Mouse (Mus musculus): ENCODE data around the gene Cryz. TPM values are rescaled to one million over a fixed set of nuclear protein-coding genes. Genes with fewer than 3 reads are reported as not detected.

Gene Cryz
- polyA plus RNA-seq, 1 experiment from 2014 or later: 55.6 TPM

DNA sequence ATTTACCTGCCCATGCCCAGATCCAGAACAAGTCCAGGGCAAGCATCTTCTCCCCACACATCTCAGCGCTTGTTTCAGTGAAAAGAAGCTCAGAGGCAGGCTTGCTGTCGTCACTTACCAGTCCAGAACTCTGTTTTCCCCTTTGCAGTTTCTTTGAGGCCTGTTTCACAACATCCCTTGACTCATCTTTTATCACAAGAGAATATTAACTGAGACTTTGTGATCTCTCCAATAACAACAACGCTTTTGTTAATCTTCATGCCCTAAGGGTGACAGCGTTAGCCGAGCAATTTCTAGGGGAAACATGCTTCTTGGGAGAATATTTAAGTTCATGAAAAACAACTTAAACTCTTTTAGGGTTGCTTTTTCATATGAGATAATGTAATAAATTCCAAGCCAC, 59.2 kb downstream of the Cryz start:
- 89% methylated on average over 5 of the region's 5 CpGs for WGBS
- Histone ChIP-seq H3K36me3 (ENCODE audit: control insufficient read depth, insufficient read depth) (no peaks in the 10 kb centered on the region), H3K4me3 (ENCODE audit: low read depth, low read length) (no peak overlapping the region), H3K4me1 (replicated peaks; ENCODE audit: control insufficient read depth, insufficient read depth, low read length) (no peaks in the 10 kb centered on the region), H3K4me2 (replicated peaks; ENCODE audit: low read depth) (no peak overlapping the region), H3K27me3 (replicated peaks; ENCODE audit: control insufficient read depth, insufficient read depth, low read length) (no peaks in the 10 kb centered on the region), H3K9me3 (ENCODE audit: control insufficient read depth) (no peaks in the 10 kb centered on the region), H3K27ac (ENCODE audit: low read depth, low read length) (no peak overlapping the region), H3K9ac (ENCODE audit: low read depth, low read length) (no peak overlapping the region)
- ATAC-seq: no peak
- TF ChIP-seq CTCF (IDR thresholded peaks at IDR 0.05; ENCODE audit: low read depth): no peak

DNA sequence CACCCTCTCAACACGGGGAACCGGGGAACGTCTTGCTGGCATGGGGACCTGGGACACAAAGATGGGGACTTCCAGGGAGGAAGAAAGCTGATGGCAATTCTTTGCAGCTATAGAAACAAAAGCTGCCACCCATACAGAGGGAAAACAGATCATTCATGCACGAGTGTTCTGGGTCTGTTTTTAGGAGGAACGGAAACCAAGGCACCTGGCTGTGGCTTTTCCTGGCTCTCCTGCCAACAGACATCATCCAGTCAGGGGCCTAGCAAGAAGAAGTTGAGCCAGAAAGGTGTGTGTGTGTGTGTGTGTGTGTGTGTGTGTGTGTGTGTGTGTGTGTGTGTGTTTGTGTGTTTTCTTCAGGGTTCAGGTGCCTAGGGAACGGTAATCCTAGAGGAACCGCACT, 67.0 kb downstream of the Cryz start, which contains the start of gene Erich3:
Erich3 (plus strand) TSS at position 315 of the 400 bp plus-strand sequence.
- Histone ChIP-seq H3K9me3 (ENCODE audit: control insufficient read depth) (no peaks in the 10 kb centered on the region), H3K4me2 (replicated peaks; ENCODE audit: low read depth) (peak within 1 kb of the TSS; percentile 56), H3K36me3 (ENCODE audit: control insufficient read depth, insufficient read depth) (no peaks in the 10 kb centered on the region), H3K9ac (ENCODE audit: low read depth, low read length) (no peak within 1 kb of the TSS), H3K27ac (ENCODE audit: low read depth, low read length) (no peak within 1 kb of the TSS), H3K27me3 (replicated peaks; ENCODE audit: control insufficient read depth, insufficient read depth, low read length) (peaks cover 15% of the 10 kb centered on the region; the same call in 1 of the 2 replicates), H3K4me3 (ENCODE audit: low read depth, low read length) (0 out of 2 replicates have a peak within 1 kb of the TSS, but pooled peaks have one; percentile 9), H3K4me1 (replicated peaks; ENCODE audit: control insufficient read depth, insufficient read depth, low read length) (no peaks in the 10 kb centered on the region)
- WGBS: 51% methylated on average over 7 of the region's 7 CpGs
- ATAC-seq: no peak
- no peak for TF ChIP-seq CTCF (IDR thresholded peaks at IDR 0.05; ENCODE audit: low read depth)

DNA sequence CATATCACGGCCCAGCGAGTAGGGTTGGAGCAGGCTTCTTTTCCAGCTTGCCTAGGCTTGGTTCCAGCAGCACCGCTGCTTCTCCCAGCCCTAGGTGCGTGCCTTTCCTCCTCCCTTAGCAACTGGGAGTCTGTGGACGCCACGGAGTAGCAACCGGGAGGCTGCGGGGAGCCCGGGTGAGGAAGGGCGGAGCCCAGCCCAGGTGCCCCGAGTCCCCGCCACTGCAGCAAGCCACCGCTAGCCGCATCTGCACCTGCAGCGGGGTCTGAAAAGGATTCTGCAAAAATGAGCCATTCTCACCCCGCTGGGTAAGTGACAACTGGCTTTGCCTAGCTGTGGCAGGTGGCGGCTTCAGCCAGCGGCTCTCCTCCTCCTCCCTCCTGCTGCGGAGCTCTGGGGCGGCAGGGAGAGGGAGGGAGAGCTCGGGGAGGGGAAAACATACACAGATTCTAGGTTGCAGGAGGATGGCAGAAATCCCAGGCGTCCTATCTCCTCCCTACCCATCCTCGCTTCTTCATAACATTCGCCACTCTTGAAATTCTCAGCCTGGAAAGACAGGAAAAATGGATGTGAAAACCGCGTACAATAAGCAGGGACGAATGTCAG, 67.6 kb downstream of the Cryz start:
- 0 out of 2 replicates have a peak overlapping the region, but pooled peaks have one; percentile 9 for H3K4me3 ChIP-seq (ENCODE audit: low read depth, low read length)
- H3K4me2 ChIP-seq (replicated peaks; ENCODE audit: low read depth): peak overlapping the region; percentile 56
- no peak overlapping the region for H3K9ac ChIP-seq (ENCODE audit: low read depth, low read length)
- no peaks in the 10 kb centered on the region for H3K9me3 ChIP-seq (ENCODE audit: control insufficient read depth)
- TF ChIP-seq CTCF (IDR thresholded peaks at IDR 0.05; ENCODE audit: low read depth): no peak
- peaks cover 15% of the 10 kb centered on the region; the same call in 1 of the 2 replicates for H3K27me3 ChIP-seq (replicated peaks; ENCODE audit: control insufficient read depth, insufficient read depth, low read length)
- 8% methylated on average over 25 of the region's 27 CpGs for WGBS
- no peaks in the 10 kb centered on the region for H3K36me3 ChIP-seq (ENCODE audit: control insufficient read depth, insufficient read depth)
- no peaks in the 10 kb centered on the region for H3K4me1 ChIP-seq (replicated peaks; ENCODE audit: control insufficient read depth, insufficient read depth, low read length)
- no peak for ATAC-seq
- H3K27ac ChIP-seq (ENCODE audit: low read depth, low read length): no peak overlapping the region

DNA sequence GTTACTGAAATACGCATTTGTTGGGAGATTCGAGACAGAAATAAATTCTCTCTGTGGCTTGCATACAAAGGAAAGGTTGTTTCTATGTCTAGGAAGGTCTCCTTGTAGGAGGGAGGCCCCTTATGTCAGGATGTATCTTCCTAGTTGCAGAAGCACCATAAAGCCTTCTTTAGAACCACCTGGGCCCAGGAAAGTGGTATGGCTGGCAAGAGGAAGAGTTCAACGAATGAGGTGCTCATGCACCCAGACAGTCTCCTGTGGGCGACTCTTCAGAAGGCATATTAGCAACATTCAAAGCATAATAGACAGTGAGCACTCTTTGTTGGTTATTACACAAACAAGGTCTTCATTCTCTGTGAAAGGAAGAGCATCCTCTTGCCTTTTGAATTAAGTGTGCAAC, 68.1 kb downstream of the Cryz start:
- H3K27ac ChIP-seq (ENCODE audit: low read depth, low read length): no peak overlapping the region
- no peaks in the 10 kb centered on the region for H3K9me3 ChIP-seq (ENCODE audit: control insufficient read depth)
- no peaks in the 10 kb centered on the region for H3K4me1 ChIP-seq (replicated peaks; ENCODE audit: control insufficient read depth, insufficient read depth, low read length)
- H3K9ac ChIP-seq (ENCODE audit: low read depth, low read length): no peak overlapping the region
- no peak overlapping the region for H3K4me3 ChIP-seq (ENCODE audit: low read depth, low read length)
- H3K4me2 ChIP-seq (replicated peaks; ENCODE audit: low read depth): no peak overlapping the region
- peaks cover 15% of the 10 kb centered on the region; the same call in 1 of the 2 replicates for H3K27me3 ChIP-seq (replicated peaks; ENCODE audit: control insufficient read depth, insufficient read depth, low read length)
- ATAC-seq: no peak
- H3K36me3 ChIP-seq (ENCODE audit: control insufficient read depth, insufficient read depth): no peaks in the 10 kb centered on the region
- TF ChIP-seq CTCF (IDR thresholded peaks at IDR 0.05; ENCODE audit: low read depth): no peak
- 30% methylated on average over 4 of the region's 4 CpGs for WGBS

DNA sequence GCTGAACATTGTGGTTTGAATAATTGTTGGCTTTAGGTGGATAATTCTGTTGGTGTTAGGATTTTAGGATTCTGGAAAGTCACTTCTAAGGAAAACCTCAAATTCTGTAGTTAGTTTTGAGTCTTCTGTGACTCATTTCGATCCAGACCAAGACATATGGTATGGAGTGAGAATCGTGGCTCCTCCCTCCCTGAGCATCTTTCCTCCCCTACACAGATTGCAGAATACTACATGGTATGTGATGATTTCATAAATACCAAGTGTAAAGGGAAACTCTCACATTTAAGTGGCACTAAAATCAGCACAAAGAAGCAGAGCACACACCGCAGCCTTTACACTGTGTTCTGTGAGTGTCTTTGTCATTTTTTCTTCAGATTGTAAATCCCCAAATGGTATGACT, 72.0 kb downstream of the Cryz start:
- Histone ChIP-seq H3K27me3 (replicated peaks; ENCODE audit: control insufficient read depth, insufficient read depth, low read length) (peaks cover 6% of the 10 kb centered on the region; the same call in 1 of the 2 replicates), H3K4me1 (replicated peaks; ENCODE audit: control insufficient read depth, insufficient read depth, low read length) (0 out of 2 replicates have a peak, but pooled peaks cover 2% of the 10 kb centered on the region), H3K27ac (ENCODE audit: low read depth, low read length) (no peak overlapping the region), H3K9ac (ENCODE audit: low read depth, low read length) (no peak overlapping the region), H3K9me3 (ENCODE audit: control insufficient read depth) (no peaks in the 10 kb centered on the region), H3K4me2 (replicated peaks; ENCODE audit: low read depth) (no peak overlapping the region), H3K36me3 (ENCODE audit: control insufficient read depth, insufficient read depth) (no peaks in the 10 kb centered on the region), H3K4me3 (ENCODE audit: low read depth, low read length) (no peak overlapping the region)
- no peak for ATAC-seq
- no peak for TF ChIP-seq CTCF (IDR thresholded peaks at IDR 0.05; ENCODE audit: low read depth)
- 82% methylated on average over 3 of the region's 3 CpGs for WGBS

DNA sequence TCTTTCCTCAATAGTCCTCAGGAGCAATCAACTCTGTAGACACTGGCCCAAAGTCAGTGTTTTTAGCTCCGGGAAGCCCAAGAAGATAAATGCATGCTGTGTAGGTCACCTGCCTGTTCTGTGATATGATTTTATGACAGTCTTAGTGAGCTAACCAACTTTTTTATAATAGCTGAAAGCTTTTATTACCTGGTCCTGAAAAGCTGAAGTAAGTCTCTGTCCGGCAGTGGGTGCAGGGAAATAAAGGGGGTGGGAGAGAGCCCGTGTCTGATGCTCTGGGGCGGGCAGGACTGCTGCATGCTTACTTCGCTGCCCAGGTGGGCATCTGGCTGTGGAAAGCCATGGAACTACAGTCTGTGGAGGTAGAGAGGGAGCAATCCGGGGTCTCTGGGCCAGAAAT, 74.1 kb downstream of the Cryz start:
- no peaks in the 10 kb centered on the region for H3K36me3 ChIP-seq (ENCODE audit: control insufficient read depth, insufficient read depth)
- H3K4me2 ChIP-seq (replicated peaks; ENCODE audit: low read depth): peak overlapping the region; percentile 43
- peak; percentile 56 for ATAC-seq
- no peak overlapping the region for H3K27ac ChIP-seq (ENCODE audit: low read depth, low read length)
- 57% methylated on average over 6 of the region's 6 CpGs for WGBS
- H3K27me3 ChIP-seq (replicated peaks; ENCODE audit: control insufficient read depth, insufficient read depth, low read length): no peaks in the 10 kb centered on the region
- 0 out of 2 replicates have a peak, but pooled peaks cover 2% of the 10 kb centered on the region for H3K4me1 ChIP-seq (replicated peaks; ENCODE audit: control insufficient read depth, insufficient read depth, low read length)
- H3K4me3 ChIP-seq (ENCODE audit: low read depth, low read length): no peak overlapping the region
- no peak for TF ChIP-seq CTCF (IDR thresholded peaks at IDR 0.05; ENCODE audit: low read depth)
- no peaks in the 10 kb centered on the region for H3K9me3 ChIP-seq (ENCODE audit: control insufficient read depth)
- no peak overlapping the region for H3K9ac ChIP-seq (ENCODE audit: low read depth, low read length)

Measured in intestine, postnatal 0 days (tissue).